Mouse (Mus musculus) R1 (cell line): ENCODE data around the gene Fbxo17.

Experiments
- DNase-seq: peaks from one replicate; pipeline ENCODE4 v3.0.0-alpha.2; 2018; ENCODE audit warnings: low read depth, low spot score

Gene Fbxo17

DNA sequence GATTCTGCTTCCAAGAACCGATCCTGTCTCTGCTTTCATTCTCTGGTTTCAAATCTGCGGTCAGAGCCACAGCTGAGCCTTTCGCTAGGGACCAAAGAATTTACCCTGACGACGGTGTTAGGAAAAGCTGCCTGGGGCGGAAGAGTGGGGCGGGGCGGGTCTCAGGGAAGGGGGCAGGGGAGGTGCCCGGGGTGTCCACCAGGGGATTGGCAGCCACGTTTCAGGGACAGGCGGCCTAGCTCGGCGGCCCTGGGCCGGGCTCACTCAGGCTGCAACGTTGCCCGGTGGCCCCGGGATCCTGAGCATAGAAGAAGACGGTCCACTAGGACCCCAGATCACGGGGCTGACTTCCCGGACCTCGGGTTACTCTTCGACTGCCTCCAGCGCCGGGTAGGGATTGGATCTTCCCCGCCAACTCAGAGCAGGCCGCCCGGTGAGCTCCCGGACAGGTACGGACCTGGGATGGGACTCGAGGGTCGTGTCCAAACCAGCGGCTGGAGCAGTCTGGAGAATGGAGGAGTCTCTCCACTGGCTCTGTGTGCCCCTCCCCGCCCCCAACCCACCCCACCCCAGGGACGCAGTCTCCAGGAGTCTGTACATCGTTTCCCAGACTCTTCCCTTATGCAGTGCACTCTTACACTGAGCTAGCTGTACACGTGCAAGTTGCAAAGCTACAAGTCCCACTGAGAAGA, at the start of gene Fbxo17:
Fbxo17 (plus strand) TSS at position 215 of the 692 bp plus-strand sequence.
- DNase-seq: peak; percentile 70

DNA sequence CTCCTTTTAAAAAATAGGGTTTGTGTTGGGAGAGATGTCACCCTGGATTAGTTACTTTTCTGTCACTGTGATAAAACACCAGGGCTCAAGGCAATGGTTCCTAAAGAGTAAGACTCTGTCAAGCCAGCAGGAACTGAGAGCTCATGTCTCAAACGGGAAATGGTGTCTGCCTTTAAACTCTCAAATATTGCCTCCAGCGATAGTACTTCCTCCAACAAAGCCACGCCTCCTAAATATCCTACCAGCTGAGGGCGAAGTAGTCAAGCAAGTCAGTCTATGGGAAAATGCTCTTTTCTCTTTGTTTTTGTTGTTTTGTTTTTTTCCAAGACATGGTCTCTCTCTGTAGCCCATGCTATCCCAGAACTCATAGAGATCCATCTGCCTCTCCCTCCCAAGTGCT, 45.4 kb upstream of the Fbxo17 start:
- no peak for DNase-seq

DNA sequence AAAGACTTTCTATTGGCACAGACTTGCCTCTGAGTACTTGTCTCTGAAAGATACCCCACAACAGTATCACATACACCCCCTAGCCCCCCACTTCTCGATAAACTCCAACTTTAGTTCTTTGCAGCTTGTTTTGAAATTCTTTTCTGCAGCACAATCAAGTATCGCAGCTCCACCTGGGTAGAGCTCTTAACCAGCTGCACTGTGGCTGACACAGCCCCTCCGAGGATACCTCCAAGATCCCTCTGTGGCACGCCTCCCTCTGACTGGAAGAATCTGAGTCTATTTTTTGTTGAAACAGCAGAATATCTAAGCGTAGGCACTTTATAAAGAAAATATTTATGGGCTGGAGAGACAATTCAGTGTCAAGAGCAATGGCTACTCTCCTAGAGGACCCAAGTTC, 44.3 kb upstream of the Fbxo17 start:
- DNase-seq: no peak

DNA sequence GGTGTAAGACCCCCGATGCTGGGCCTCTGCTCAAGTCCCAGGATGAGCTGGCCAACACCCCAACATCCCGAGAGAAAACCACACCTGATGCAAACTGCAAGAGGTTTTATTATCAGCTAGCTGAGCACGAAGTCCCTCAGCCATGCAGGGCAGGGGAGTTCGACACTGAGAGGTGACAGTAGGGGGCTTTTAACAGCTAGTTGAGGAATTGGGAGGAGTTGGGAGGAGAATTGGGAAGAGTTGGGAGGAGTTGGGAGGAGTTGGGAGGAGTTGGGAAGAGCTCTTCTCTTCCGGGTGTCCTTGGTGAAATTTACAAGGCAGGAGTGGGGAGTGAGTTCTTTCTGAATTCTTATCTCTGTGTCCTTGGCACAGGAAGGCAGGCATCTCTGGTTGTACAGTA, 43.8 kb upstream of the Fbxo17 start:
- peak; percentile 87 for DNase-seq

DNA sequence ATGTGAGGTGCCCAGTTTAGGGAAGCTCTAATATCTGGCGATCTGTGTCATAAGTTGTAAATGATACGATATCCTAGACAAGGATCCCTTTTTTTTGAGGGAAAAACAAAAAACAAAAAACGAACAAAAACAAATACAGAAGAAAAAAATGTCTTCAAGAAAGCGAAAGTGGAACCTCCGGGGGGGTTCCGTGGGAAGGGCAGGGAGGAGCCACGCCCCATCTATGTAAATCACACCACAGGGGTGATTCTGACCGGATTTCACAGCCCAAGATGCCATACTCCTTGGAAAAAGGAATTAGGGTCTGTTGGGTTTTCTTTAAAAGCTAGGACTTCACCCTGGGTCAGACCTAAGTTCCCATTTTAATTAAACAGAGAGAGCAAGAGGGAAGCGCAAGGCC, 41.6 kb upstream of the Fbxo17 start:
- peak; percentile 84 for DNase-seq

DNA sequence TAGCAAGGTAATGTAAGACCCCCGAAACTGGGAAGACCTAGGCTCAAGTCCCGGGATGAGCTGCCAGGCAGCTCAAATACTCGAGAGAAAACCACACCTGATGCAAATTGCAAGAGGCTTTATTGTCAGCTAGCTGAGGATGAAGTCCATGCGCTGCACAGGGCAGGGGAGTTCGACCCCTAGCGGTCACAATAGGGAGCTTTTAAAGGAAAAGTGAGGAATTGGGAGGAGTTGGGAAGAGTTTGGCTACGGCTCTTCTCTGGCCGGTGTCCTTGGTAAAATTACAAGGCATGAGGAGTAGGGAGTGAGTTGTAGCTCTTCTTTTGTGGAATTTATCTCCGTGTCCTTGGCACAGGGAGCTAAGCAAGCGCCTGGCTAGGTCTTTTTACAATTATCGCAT, 40.9 kb upstream of the Fbxo17 start:
- peak; percentile 97 for DNase-seq

DNA sequence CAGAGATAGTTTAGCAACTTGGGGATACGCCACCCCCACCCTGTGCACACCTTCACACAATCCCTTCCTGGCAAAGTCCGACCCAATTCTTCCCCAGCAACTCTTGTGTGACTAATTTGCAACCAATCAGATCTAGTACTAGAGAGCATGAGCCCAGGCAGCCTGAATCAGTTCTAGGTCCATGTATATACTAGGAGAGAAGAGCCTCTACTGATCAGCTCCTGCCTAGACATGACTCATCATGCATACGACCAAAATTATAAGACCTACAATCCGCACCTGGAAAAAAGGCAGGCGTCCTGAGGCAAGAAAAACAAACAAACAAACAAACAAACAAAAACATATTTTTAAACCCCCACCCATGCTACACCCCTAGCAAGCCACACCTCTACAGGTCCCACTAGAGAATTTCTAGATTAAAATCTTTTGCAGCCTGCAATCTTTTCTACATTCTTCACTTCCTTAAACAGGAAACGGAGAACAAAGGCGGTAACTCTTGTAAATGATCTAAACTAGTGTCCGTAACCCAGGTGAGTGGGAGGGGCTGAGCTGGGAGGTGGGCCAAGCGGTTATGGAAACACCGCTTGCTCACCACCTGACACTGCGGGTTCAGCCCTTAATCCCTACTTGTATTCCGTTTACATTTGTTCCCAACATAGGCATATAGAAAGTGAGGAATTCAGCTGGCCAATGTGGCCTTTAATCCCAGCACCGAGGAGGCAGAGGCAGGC, 39.6 kb upstream of the Fbxo17 start:
- DNase-seq: peak; percentile 96

DNA sequence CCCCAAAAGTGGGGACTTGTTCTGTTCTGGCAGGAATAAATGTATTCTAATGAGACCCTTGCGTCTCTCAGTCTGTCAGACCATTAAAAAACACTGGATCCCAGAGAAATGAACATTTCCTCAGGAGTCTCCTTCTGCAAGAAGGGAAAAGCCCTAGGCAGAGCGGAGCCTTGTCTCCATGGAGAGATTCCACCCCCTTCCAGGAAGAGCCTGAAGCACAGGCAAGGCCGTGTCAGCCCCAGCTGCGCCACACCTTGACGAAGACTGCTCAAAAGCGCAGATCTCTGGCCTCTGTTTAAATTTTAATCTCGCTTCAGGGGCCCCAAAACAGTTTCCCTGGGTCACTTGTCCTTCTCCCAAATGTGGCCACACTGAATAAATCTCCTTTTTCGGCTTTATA, 39.0 kb upstream of the Fbxo17 start:
- peak; percentile 80 for DNase-seq

DNA sequence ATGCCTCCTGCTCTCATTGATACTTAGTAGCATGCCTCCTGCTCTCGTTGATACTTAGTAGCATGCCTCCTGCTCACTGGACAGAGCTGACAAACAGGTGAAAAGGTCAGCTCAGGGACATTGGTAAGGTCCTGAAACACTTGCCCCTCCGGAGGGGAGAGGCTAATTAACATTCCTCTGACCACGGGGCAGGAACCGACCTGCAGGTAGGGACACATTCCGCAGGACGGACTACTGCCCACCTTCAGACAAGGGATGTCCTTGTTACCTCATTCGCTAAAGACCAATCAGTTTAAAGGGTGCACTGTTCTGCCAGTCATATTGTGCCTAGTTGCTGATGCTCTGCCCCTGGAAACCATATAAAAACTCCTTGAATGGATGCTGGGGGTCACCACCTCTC, 25.5 kb upstream of the Fbxo17 start:
- DNase-seq: no peak

DNA sequence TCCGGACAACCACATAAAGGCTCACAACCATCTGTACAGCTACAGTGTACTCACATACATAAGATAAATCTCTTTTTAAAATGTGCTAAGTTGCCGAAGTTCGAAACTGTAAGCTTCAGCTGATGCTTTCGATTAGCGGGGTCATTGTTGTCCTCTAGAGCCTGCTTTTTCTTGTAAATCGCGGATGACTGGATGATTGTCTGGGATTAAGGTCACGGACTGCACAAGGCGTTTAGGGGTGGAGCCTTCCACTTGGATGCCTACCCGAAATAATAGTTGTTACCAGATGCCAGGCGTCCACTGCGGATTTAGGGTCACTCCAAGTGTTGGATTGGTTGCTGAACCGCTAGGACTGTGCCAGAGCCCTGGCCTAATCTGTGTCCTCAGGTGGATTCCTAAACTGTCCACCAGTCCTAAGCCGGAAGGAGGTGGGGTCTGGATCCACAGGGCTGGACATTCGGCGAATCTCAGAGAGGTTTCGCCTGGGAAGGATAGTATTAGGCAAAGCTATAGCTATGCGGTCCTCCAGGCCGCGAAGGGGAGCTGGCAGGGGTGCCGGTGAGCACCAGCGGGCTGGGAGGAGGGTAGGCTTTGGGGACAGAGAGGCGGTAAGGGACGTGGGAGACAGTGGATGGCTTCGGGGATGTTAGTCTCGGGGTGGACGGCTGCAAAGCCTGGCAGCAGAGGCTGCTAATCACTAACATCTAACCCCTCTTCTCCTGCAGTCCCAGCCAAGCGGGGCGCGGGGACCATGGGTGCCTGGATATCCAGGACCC, 23.9 kb upstream of the Fbxo17 start, which contains the start of gene Fbxo27:
Fbxo27 (plus strand) TSS at position 305 of the 776 bp plus-strand sequence.
- peak; percentile 90 for DNase-seq

DNA sequence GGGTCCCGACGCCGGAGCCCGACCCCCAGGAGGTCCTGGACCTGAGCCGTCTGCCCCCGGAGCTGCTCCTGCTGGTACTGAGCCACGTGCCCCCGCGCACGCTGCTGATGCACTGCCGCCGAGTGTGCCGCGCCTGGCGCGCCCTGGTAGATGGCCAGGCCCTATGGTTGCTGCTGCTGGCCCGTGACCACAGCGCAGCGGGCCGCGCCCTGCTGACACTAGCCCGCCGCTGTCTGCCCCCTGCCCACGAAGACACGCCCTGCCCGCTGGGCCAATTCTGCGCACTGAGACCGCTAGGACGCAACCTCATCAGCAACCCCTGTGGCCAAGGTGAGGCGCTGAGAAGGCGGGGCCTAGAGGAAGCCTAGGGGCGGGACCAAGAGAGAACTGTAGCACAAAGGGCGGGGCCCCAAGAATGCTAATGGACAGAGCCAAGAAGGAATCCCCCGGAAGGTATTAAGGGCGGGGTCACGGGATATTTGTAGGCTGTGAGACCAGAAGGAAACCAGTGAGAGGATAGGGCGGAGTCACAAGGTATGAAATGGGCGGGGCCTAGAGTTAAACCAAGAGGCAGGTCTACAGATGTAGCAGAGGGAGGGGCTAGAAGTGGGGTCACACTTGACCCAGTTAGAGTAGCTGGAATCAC, 23.2 kb upstream of the Fbxo17 start:
- DNase-seq: peak; percentile 100

DNA sequence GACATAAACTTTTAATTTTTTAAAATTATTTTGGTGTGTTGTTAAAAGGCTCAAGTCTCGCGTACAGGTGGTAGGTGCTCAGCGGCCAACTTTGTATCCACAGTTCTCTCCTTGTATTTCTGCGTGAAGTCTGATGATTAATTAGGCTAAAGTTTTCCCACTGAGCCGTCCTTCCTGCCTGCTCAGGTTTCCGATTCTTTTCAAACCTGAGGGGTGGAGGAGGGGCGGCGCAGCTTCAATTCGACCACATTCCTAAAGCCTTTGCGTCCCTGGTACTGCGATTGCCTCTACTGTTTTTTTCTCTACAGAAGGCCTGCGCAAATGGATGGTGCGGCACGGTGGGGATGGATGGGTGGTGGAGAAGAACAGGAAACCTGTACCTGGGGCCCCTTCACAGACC, 22.2 kb upstream of the Fbxo17 start:
- DNase-seq: peak; percentile 95

DNA sequence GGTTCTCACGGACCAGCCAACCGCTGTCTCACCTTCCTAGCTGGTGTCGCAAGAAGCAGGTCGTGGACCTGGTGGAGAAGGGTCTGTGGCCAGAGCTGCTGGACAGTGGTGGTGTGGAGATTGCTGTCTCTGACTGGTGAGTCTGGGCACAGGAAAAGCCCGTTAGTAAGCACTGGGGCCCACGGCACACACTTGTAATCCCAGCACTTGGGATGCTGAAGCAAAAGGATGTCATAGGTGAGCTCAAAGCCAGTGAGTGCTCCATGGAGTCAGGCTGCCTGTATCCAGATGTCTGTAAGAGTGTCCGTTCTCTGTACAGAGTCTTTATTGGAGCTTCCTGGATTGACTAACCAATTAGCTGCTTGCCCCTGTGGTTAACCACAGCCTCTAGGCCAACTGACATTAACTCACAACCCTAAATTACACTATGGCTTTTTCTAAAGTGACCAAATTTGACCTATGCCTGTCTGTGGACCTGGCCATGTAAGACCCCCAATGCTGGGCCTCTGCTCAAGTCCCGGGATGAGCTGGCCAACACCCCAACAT, 21.6 kb upstream of the Fbxo17 start:
- DNase-seq: peak; percentile 36

DNA sequence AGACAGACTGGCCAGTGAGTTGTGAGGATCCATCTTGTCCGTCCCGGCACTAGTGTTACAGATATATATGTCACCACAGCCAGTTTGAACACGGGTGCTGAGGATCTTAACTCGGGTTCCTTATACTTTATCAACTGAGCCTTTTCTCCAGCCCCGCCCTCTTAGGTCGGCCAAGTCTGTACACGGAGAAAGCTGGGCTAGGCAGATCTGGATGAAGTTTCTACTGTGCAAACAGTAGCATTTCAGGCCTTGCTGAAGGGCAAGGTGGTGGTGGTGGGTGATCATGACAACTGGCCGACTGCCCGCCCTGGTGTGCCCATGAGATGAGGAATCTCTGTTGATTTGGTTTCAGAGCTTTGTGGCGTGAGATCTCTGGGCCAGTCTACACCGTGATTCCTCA, 19.3 kb upstream of the Fbxo17 start:
- no peak for DNase-seq

DNA sequence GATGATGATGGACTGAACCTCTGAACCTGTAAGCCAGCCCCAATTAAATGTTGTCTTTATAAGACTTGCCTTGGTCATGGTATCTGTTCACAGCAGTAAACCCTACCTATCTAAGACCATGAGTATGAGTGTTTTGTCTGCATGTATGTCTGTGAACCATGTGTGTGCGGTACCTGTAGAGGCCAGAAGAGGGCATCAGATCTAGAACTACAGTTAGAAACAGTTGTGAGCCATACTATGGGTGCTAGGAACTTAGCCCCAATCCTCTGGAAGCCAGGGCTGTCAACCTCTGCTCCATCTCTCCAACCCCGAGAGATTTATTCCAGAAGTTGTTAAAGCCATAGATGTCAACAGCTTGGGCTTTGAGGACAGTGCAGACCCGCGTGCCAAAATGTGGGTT, 16.3 kb upstream of the Fbxo17 start:
- peak; percentile 67 for DNase-seq

DNA sequence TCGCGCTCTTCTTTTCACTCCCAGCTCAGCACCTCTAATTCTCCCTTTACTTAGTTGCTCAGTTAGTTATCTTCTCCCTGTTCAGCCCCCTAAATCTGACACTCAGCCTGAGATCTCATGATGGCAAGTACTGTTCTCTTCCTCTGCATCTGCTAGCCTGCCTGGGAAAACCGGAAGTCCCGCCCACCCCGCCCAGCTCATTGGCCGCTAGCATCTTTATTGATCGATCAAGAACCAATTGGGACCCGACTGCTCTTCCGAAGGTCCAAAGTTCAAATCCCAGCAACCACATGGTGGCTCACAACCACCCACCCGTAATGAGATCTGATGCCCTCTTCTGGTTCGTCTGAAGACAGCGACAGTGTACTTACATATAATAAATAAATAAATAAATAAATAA, 15.3 kb upstream of the Fbxo17 start:
- DNase-seq: peak; percentile 75

DNA sequence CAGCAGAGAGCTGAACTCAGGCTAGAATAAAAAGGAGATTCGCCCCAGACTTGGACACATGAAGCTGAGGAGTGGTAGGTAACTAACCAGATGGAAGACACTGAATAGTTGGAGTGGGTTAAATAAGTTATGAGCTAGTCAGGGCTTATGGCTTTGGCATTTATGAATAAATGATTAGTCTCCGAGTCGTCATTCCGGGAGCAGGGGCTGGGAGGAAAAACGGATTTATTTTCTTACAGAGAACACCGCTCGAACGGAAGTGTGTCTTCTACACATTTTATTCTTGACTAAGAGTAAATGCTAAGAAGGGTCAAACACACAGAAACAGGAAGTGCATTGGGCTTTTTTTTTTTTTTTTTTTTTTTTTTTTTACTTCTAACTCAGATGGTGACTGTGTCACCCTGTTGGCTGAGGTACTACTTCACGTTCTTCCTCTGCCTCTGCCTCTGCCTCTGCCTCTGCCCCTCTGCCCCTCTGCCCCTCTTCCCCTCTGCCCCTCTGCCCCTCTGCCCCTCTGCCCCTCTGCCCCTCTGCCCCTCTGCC, 13.9 kb upstream of the Fbxo17 start:
- DNase-seq: no peak

DNA sequence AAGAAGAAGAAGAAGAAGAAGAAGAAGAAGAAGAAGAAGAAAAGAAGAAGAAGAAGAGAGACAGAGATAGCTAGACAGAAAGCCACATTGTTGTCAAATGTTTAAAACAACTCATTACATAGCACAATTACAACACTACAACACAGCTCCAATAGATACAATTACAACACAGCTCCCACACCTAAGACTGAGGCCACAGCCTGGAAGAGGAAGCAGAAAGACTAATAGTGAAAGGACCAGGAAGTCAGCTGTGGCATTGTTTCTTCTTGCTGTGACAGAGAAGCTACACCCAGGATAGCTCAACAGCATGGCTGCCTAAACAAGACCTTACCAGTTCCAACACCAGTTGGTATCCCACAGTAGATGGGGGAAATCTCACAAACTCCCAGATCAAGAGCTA, 7.2 kb upstream of the Fbxo17 start:
- DNase-seq: no peak

DNA sequence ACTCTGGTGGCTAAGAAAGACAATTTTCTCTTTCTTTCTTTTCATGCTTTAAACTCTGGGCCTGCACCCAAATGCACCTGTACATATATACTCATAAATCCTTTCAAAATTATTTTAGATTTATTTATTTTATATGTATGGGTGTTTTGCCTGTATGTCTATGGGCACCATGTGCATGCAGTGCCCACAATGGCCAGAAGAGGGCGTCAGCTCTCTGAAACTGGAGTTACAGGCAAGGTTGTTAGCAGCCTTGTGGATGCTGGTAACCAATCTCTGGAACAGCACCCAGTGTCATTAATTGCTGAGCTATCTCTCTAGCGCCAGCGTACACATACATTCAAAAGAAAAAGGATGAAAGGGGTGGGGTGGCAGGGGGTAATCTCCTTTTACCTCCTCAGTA, 5.6 kb upstream of the Fbxo17 start:
- peak; percentile 75 for DNase-seq

DNA sequence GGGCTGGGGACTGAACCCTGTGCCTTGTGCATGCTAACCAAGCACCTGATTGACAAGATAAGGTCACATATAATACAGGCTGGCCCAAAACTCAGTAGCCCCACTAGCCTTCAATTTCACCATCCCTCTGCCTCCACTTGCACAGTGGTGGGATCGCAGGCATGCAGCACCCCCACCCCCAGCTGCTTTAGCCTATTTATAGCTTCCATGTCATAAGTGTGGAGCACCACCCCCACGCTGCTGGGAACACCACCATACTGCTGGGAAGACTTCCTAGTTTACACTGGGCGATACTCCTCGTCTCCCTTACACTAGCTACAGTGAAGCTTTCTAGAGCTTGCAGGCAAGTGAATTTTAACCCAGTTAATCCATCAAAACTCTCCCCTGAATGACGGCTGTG, 1.9 kb upstream of the Fbxo17 start:
- no peak for DNase-seq

DNA sequence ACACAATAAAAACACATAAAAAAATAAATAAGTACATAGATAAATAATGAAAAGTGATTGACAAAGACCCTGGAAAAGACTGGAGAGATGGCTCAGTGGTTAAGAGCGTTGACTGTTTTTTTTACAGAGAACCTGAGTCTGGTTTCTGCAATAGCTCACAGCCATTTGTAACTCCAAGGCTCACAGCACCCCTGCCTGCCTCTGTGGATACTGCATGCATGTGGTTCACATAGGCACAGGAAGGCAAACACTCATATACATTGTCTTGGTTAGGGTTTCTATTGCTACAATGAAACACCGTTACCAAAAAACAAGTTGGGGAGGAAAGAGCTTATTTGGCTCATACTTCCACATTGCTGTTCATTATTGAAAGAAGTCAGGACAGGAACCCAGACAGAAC, 1.0 kb upstream of the Fbxo17 start:
- peak; percentile 49 for DNase-seq
